Mouse (Mus musculus) erythroid progenitor cell, adult 5-6 weeks (primary cell): ENCODE results near the gene Snu13. TPM values are rescaled to one million over a fixed set of nuclear protein-coding genes. Genes with fewer than 3 reads are reported as not detected.
A peak's percentile ranks its signal among the peaks of the same experiment; 100 is the strongest.

Experiments
- ATAC-seq: replicated peaks from 2 replicates; pipeline ENCODE4 v1.8.0; 2016; ENCODE audit warnings: moderate number of reproducible peaks, mild to moderate bottlenecking, moderate TSS enrichment, inconsistent platforms; ENCODE audit not compliant: poor library complexity, low FRiP score, severe bottlenecking
- total RNA-seq, 2 experiments: library from RNA; stranded (forward) in 1 of 2; stranded (reverse) in 1 of 2; fragments of 150-400 nt in 1 of 2; fragments of 186-747, 209-891 nt in 1 of 2; gene quantifications; 2 replicates each; pipeline versions ENCODE4 v1.2.3 to v1.2.4; 2015 to 2017; ENCODE audit warnings: low replicate concordance in 2 of 2

The Snu13 gene
- total RNA-seq (2015; ENCODE audit: low replicate concordance) (62.7 and 97.3 TPM in 2 replicates), total RNA-seq (2017; ENCODE audit: low replicate concordance) (46.7 and 52.1 TPM in 2 replicates)

- ATAC-seq, result peak; percentile 97
Observed at GRCm38 (mm10) chr15:82047080-82047883, at the start of gene Snu13. Gene Snu13 (minus strand): TSS chr15:82047598.

- no peak for ATAC-seq
Observed at GRCm38 (mm10) chr15:82091061-82091460, 43.7 kb upstream of the Snu13 start.

- ATAC-seq, result no peak
Observed at GRCm38 (mm10) chr15:82087266-82087665, 39.9 kb upstream of the Snu13 start.

- ATAC-seq, result no peak
Observed at GRCm38 (mm10) chr15:82086131-82086530, 38.7 kb upstream of the Snu13 start.

- ATAC-seq, result no peak
Observed at GRCm38 (mm10) chr15:82085606-82086005, 38.2 kb upstream of the Snu13 start.

GRCm38 (mm10) chr15:82081161-82081560, 33.8 kb upstream of the Snu13 start:
- no peak for ATAC-seq

- ATAC-seq, result no peak
Observed at GRCm38 (mm10) chr15:82079883-82080282, 32.5 kb upstream of the Snu13 start.

GRCm38 (mm10) chr15:82073490-82073889, 26.1 kb upstream of the Snu13 start:
- no peak for ATAC-seq

GRCm38 (mm10) chr15:82071816-82072469, 24.5 kb upstream of the Snu13 start:
- ATAC-seq, result no peak

- ATAC-seq, result no peak
Observed at GRCm38 (mm10) chr15:82069898-82070297, 22.5 kb upstream of the Snu13 start, which contains the start of gene Mei1. Gene Mei1 (plus strand): TSS chr15:82069996.

GRCm38 (mm10) chr15:82065511-82065910, 18.1 kb upstream of the Snu13 start:
- ATAC-seq, result peak; percentile 55

GRCm38 (mm10) chr15:82063909-82064308, 16.5 kb upstream of the Snu13 start:
- no peak for ATAC-seq

GRCm38 (mm10) chr15:82058719-82059201, 11.4 kb upstream of the Snu13 start, which contains the start of gene 4930407I10Rik:
Gene 4930407I10Rik (plus strand): TSS chr15:82059151.
- ATAC-seq, result no peak

- no peak for ATAC-seq
Observed at GRCm38 (mm10) chr15:82052544-82052943, 5.1 kb upstream of the Snu13 start.

GRCm38 (mm10) chr15:82046246-82046891, 1.0 kb downstream of the Snu13 start:
- ATAC-seq, result peak; percentile 50; the same call in 1 of the 2 replicates

GRCm38 (mm10) chr15:82044166-82044784, 3.1 kb downstream of the Snu13 start:
- ATAC-seq, result no peak

- peak; percentile 82 for ATAC-seq
Observed at GRCm38 (mm10) chr15:82040650-82041049, 6.7 kb downstream of the Snu13 start.

GRCm38 (mm10) chr15:82035904-82036689, 11.3 kb downstream of the Snu13 start:
- no peak for ATAC-seq

GRCm38 (mm10) chr15:82033762-82034161, 13.6 kb downstream of the Snu13 start, which contains the start of gene Desi1:
Gene Desi1 (minus strand): TSS chr15:82033862.
- no peak for ATAC-seq
